ENCODE assay signal across 18 mouse cellular contexts in genomic region chr7:133850735-133851134, GRCm38 (mm10).
DNase-seq lines count a peak whose midpoint lies in the region; ATAC-seq and TF ChIP-seq lines count a peak whose summit lies in the region.
"Had no signal": no experiment of that assay in that cellular context is flagged by ENCODE, and none has a peak within 500 bp of the region (broad histone marks: within the 10 kb centered on the region; RNA-seq: fewer than 3 reads in every experiment).

No protein-coding gene starts in this region.

- dilution Hi-C loops in CH12.LX (cut with MboI; ENCODE audit: extremely low pct_ligation_motif_present, extremely low pct_unique_long_range_greater_than_20kb, low sequenced_read_pairs), result no loop called here

- in situ Hi-C loops in CH12.LX (cut with MboI; ENCODE audit: low pct_ligation_motif_present, low pct_unique_long_range_greater_than_20kb, low sequenced_read_pairs), result loop anchor here (25.0 kb wide), 1 partner anchor 1637 kb away; no protein-coding TSS in a partner anchor

- no peaks in the 10 kb centered on the region for H3K4me1 ChIP-seq in kidney, postnatal 0 days (replicated peaks; ENCODE audit: insufficient read depth, low read length)
- H3K4me1 ChIP-seq in CH12.LX (ENCODE audit: control insufficient read depth in 1 of 2, insufficient read depth in 2 of 2), result no peaks in the 10 kb centered on the region
- H3K4me1 ChIP-seq in forebrain, embryonic 12.5 days, result no peaks in the 10 kb centered on the region
- H3K4me1 ChIP-seq: embryonic facial prominence, embryonic 15.5 days; forebrain, embryonic 15.5 days; limb, embryonic 15.5 days; megakaryocyte, embryonic 14.5 days; stomach, embryonic 15.5 days had no signal

- H3K27ac ChIP-seq in kidney, postnatal 0 days, result no peak overlapping the region
- H3K27ac ChIP-seq in CH12.LX (ENCODE audit: insufficient read depth, low read depth), result no peak overlapping the region
- H3K27ac ChIP-seq in forebrain, embryonic 12.5 days, result no peak overlapping the region
- H3K27ac ChIP-seq: embryonic facial prominence, embryonic 15.5 days; forebrain, embryonic 15.5 days; heart, embryonic 15.5 days; limb, embryonic 15.5 days; stomach, embryonic 15.5 days had no signal

- no peak overlapping the region for H3K4me2 ChIP-seq in kidney, postnatal 0 days (ENCODE audit: low read length)
- H3K4me2 ChIP-seq in CH12.LX (ENCODE audit: insufficient read depth, low read depth, poor library complexity, severe bottlenecking), result no peak overlapping the region
- no peak overlapping the region for H3K4me2 ChIP-seq in forebrain, embryonic 12.5 days
- H3K4me2 ChIP-seq: embryonic facial prominence, embryonic 15.5 days; forebrain, embryonic 15.5 days; heart, embryonic 15.5 days; limb, embryonic 15.5 days; stomach, embryonic 15.5 days had no signal

- TF ChIP-seq EP300 in CH12.LX (IDR thresholded peaks at IDR 0.05; ENCODE audit: low read length), result no peak

- no peak overlapping the region for H3K9ac ChIP-seq in kidney, postnatal 0 days (ENCODE audit: low read depth, low read length)
- H3K9ac ChIP-seq in CH12.LX (ENCODE audit: insufficient read depth, low read depth), result no peak overlapping the region
- H3K9ac ChIP-seq in forebrain, embryonic 12.5 days, result no peak overlapping the region
- H3K9ac ChIP-seq: embryonic facial prominence, embryonic 15.5 days; forebrain, embryonic 15.5 days; heart, embryonic 15.5 days; limb, embryonic 15.5 days; stomach, embryonic 15.5 days had no signal

- DNase-seq in kidney, postnatal 0 days (ENCODE audit: low spot score), result no peak
- no peak for DNase-seq in kidney, postnatal 4 days
- DNase-seq in 3T3-L1 (ENCODE audit: low read depth, low spot score), result peak; percentile 44
- peak; percentile 2 for DNase-seq in CH12.LX (ENCODE audit: extremely low read depth)
- DNase-seq in c-Kit-positive CD71-positive TER-119-positive erythroid progenitor cells, embryonic 14.5 days (ENCODE audit: low spot score), result peak; percentile 4
- no peak for DNase-seq in frontal cortex, postnatal 14 days (ENCODE audit: low spot score in 2 of 2)
- DNase-seq: cerebellum, postnatal 10 days; gastrocnemius, postnatal 14 days; right cerebral cortex, postnatal 4 days; thymus, postnatal 36 days had no signal

- no peak overlapping the region for H3K4me3 ChIP-seq in kidney, postnatal 0 days (replicated peaks; ENCODE audit: low read depth, low read length)
- no peak overlapping the region for H3K4me3 ChIP-seq in CH12.LX (replicated peaks in 1 of 3; ENCODE audit: low read depth in 2 of 3, low read length in 2 of 3, poor library complexity in 1 of 3)
- no peak overlapping the region for H3K4me3 ChIP-seq in forebrain, embryonic 12.5 days (replicated peaks)
- H3K4me3 ChIP-seq: embryonic facial prominence, embryonic 15.5 days; forebrain, embryonic 15.5 days; heart, embryonic 15.5 days; limb, embryonic 15.5 days; megakaryocyte, embryonic 14.5 days; stomach, embryonic 15.5 days had no signal

- peak; percentile 45; the same call in 1 of the 2 replicates for TF ChIP-seq CTCF in kidney, postnatal 0 days (IDR thresholded peaks at IDR 0.05; ENCODE audit: low read depth)
- TF ChIP-seq CTCF in CH12.LX (conservative IDR thresholded peaks at IDR 0.05 in 1 of 2, IDR thresholded peaks at IDR 0.05 in 1 of 2; ENCODE audit: low read depth in 2 of 2, low read length in 2 of 2), result peak; percentile 30 to 36; a peak in 3 of 4 replicates

- H3K9me3 ChIP-seq in kidney, postnatal 0 days (replicated peaks; ENCODE audit: low read length), result no peaks in the 10 kb centered on the region
- H3K9me3 ChIP-seq in CH12.LX (replicated peaks; ENCODE audit: low read length), result no peaks in the 10 kb centered on the region
- H3K9me3 ChIP-seq in forebrain, embryonic 12.5 days, result no peaks in the 10 kb centered on the region
- H3K9me3 ChIP-seq: embryonic facial prominence, embryonic 15.5 days; forebrain, embryonic 15.5 days; heart, embryonic 15.5 days; limb, embryonic 15.5 days; megakaryocyte, embryonic 14.5 days; stomach, embryonic 15.5 days had no signal

- H3K27me3 ChIP-seq in kidney, postnatal 0 days (ENCODE audit: insufficient read depth, low read length), result no peaks in the 10 kb centered on the region
- peaks cover 68% of the 10 kb centered on the region for H3K27me3 ChIP-seq in CH12.LX (replicated peaks)
- H3K27me3 ChIP-seq in forebrain, embryonic 12.5 days, result no peaks in the 10 kb centered on the region
- H3K27me3 ChIP-seq: embryonic facial prominence, embryonic 15.5 days; forebrain, embryonic 15.5 days; heart, embryonic 15.5 days; limb, embryonic 15.5 days; stomach, embryonic 15.5 days had no signal

- TF ChIP-seq RAD21 in CH12.LX (IDR thresholded peaks at IDR 0.05; ENCODE audit: low read depth, low read length), result peak; percentile 24

- H3K36me3 ChIP-seq in kidney, postnatal 0 days (ENCODE audit: insufficient read depth, low read length), result no peaks in the 10 kb centered on the region
- no peaks in the 10 kb centered on the region for H3K36me3 ChIP-seq in CH12.LX (replicated peaks in 1 of 2; ENCODE audit: control insufficient read depth in 1 of 2, insufficient read depth in 1 of 2, low read length in 1 of 2)
- no peaks in the 10 kb centered on the region for H3K36me3 ChIP-seq in forebrain, embryonic 12.5 days (replicated peaks)
- H3K36me3 ChIP-seq: embryonic facial prominence, embryonic 15.5 days; forebrain, embryonic 15.5 days; heart, embryonic 15.5 days; limb, embryonic 15.5 days; stomach, embryonic 15.5 days had no signal

- ATAC-seq in kidney, postnatal 0 days (replicated peaks; ENCODE audit: low FRiP score, low read depth), result no peak
- ATAC-seq in forebrain, embryonic 12.5 days (ENCODE audit: low FRiP score), result no peak
- ATAC-seq: forebrain, embryonic 15.5 days; inflammation-experienced regulatory T-cells, adult 6 months had no signal

- no peaks in the 10 kb centered on the region for H3K79me2 ChIP-seq in CH12.LX (replicated peaks; ENCODE audit: control insufficient read depth, extremely low read depth, insufficient read depth, poor library complexity, severe bottlenecking)

- no peak for TF ChIP-seq POLR2A in CH12.LX (IDR thresholded peaks at IDR 0.05; ENCODE audit: low read depth, low read length)

TF ChIP-seq in CH12.LX, 34 proteins besides CTCF, POLR2A, EP300 and RAD21:
- no peak for TF ChIP-seq E2F4 (IDR thresholded peaks at IDR 0.05; ENCODE audit: insufficient replicate concordance, low read depth, low read length)
- no peak for TF ChIP-seq MAX (IDR thresholded peaks at IDR 0.05; ENCODE audit: low read length)
- TF ChIP-seq GABPA (IDR thresholded peaks at IDR 0.05; ENCODE audit: insufficient replicate concordance, low read depth, low read length), result no peak
- no peak for TF ChIP-seq ZNF384 (IDR thresholded peaks at IDR 0.05; ENCODE audit: low read depth, low read length)
- TF ChIP-seq HCFC1 (IDR thresholded peaks at IDR 0.05; ENCODE audit: low read depth, low read length), result no peak
- TF ChIP-seq SIN3A (IDR thresholded peaks at IDR 0.05; ENCODE audit: low read length), result no peak
- TF ChIP-seq CHD1 (IDR thresholded peaks at IDR 0.05; ENCODE audit: low read depth, low read length), result no peak
- TF ChIP-seq MXI1 (IDR thresholded peaks at IDR 0.05; ENCODE audit: low read depth, low read length), result no peak
- TF ChIP-seq IRF4 (IDR thresholded peaks at IDR 0.05; ENCODE audit: low read depth, low read length), result no peak
- no peak for TF ChIP-seq NELFE (IDR thresholded peaks at IDR 0.05; ENCODE audit: low read depth, low read length)
- no peak for TF ChIP-seq TCF12 (IDR thresholded peaks at IDR 0.05; ENCODE audit: low read depth, low read length)
- TF ChIP-seq SMC3 (IDR thresholded peaks at IDR 0.05; ENCODE audit: low read depth, low read length), result no peak

Comparison
In these comparisons a context has a peak if more than half of its experiments do, and no peak if none do; other contexts are left out.
1. DNase-seq: peak in 3T3-L1 (single experiment), CH12.LX (single experiment) and c-Kit-positive CD71-positive TER-119-positive erythroid progenitor cells, embryonic 14.5 days (single experiment); none in kidney, postnatal 0 days (single experiment), kidney, postnatal 4 days (0 of 2) and frontal cortex, postnatal 14 days (0 of 2).